Mouse (Mus musculus) inflammation-experienced regulatory T-cells, adult 16 weeks (primary cell): ENCODE data around the gene Ms4a12. TPM values are rescaled to one million over a fixed set of nuclear protein-coding genes. Genes with fewer than 3 reads are reported as not detected.

Source experiments
- polyA plus RNA-seq: library from polyadenylated mRNA; unstranded; fragments of 100-300 nt; shearing (Covaris generic); gene quantifications from one replicate; pipeline ENCODE4 v1.2.1, GENCODE M21; 2017

Gene Ms4a12
- not detected for polyA plus RNA-seq

GRCm38 (mm10) chr19:11232348-11232747 lies at the start of gene Ms4a12:
Gene Ms4a12, minus strand, starts transcription at chr19:11232448.

GRCm38 (mm10) chr19:11266052-11266845 lies 34.0 kb upstream of the Ms4a12 start, which contains the start of gene Ms4a1:
Gene Ms4a1, minus strand, starts transcription at chr19:11266241.

GRCm38 (mm10) chr19:11196546-11196945 lies 35.7 kb downstream of the Ms4a12 start, which contains the start of gene Ms4a13:
Gene Ms4a13, minus strand, starts transcription at chr19:11196737.

GRCm38 (mm10) chr19:11165172-11165571 lies 67.1 kb downstream of the Ms4a12 start, which contains the start of gene 1700025F22Rik:
Gene 1700025F22Rik, minus strand, starts transcription at chr19:11165320.

Other genes starting within 250 kb of the Ms4a12 start
- gene Ms4a15, start 239.2 kb downstream of the Ms4a12 start, polyA plus RNA-seq: not detected
- not detected for gene Ms4a18, start 214.4 kb downstream of the Ms4a12 start, polyA plus RNA-seq
- gene Ms4a8a, start 151.3 kb downstream of the Ms4a12 start, polyA plus RNA-seq: 0.24 TPM
- gene 1700017D01Rik, start 101.6 kb downstream of the Ms4a12 start, polyA plus RNA-seq: not detected
- not detected for gene 1700025F22Rik, start 67.1 kb downstream of the Ms4a12 start, polyA plus RNA-seq
- not detected for gene Ms4a13, start 35.7 kb downstream of the Ms4a12 start, polyA plus RNA-seq
- 4.5 TPM for gene Ms4a1, start 33.8 kb upstream of the Ms4a12 start, polyA plus RNA-seq
- gene Ms4a5, start 51.4 kb upstream of the Ms4a12 start, polyA plus RNA-seq: not detected
- 0.07 TPM for gene Ms4a14, start 82.0 kb upstream of the Ms4a12 start, polyA plus RNA-seq
- gene Ms4a7, start 103.7 kb upstream of the Ms4a12 start, polyA plus RNA-seq: 0.67 TPM
- 0.72 TPM for gene Ms4a4a, start 143.1 kb upstream of the Ms4a12 start, polyA plus RNA-seq
- gene Ms4a4c, start 172.3 kb upstream of the Ms4a12 start, polyA plus RNA-seq: 62.6 TPM
- 3,373 TPM for gene Ms4a4b, start 211.1 kb upstream of the Ms4a12 start, polyA plus RNA-seq
- gene Ms4a6c, start 236.9 kb upstream of the Ms4a12 start, polyA plus RNA-seq: 18.7 TPM